Comparison of ENCODE assay signal across 23 mouse cellular contexts in genomic region chr1:193629887-193630286, GRCm38 (mm10).
DNase-seq lines count a peak whose midpoint lies in the region; ATAC-seq lines count a peak whose summit lies in the region.
"Had no signal": no experiment of that assay in that cellular context is flagged by ENCODE, and none has a peak within 500 bp of the region (broad histone marks: within the 10 kb centered on the region; RNA-seq: fewer than 3 reads in every experiment).

No protein-coding gene starts in this region.

- WGBS in heart, embryonic 14.5 days = 31% methylated on average over 2 of the region's 2 CpGs

- no peaks in the 10 kb centered on the region; the same call in 1 of the 2 replicates for H3K4me1 ChIP-seq in brown adipose tissue, adult 24 weeks (ENCODE audit: control insufficient read depth, insufficient read depth, insufficient read length, low read length)
- H3K4me1 ChIP-seq in heart, embryonic 14.5 days (ENCODE audit: control insufficient read depth in 2 of 2, insufficient read depth in 2 of 2, low read length in 2 of 2) = peaks cover 12 to 36% of the 10 kb centered on the region in 2 experiments
- H3K4me1 ChIP-seq: embryonic facial prominence, embryonic 13.5 days had no signal

- no peak overlapping the region for H3K9ac ChIP-seq in heart, embryonic 14.5 days (ENCODE audit: low read length)
- H3K9ac ChIP-seq: embryonic facial prominence, embryonic 13.5 days; forebrain, embryonic 13.5 days; hindbrain, embryonic 13.5 days; liver, embryonic 14.5 days; midbrain, embryonic 12.5 days; neural tube, embryonic 15.5 days had no signal

- no peak overlapping the region for H3K4me3 ChIP-seq in brown adipose tissue, adult 24 weeks (ENCODE audit: insufficient read depth, low read depth, low read length)
- H3K4me3 ChIP-seq in heart, embryonic 14.5 days (ENCODE audit: control insufficient read depth in 1 of 2, insufficient read depth in 1 of 2, low read depth in 1 of 2, low read length in 2 of 2) = no peak overlapping the region
- H3K4me3 ChIP-seq: embryonic facial prominence, embryonic 13.5 days; forebrain, embryonic 13.5 days; hindbrain, embryonic 13.5 days; left cerebral cortex, adult 2 months; midbrain, embryonic 12.5 days; neural tube, embryonic 15.5 days had no signal

- H3K27ac ChIP-seq in brown adipose tissue, adult 24 weeks (replicated peaks; ENCODE audit: low read depth, low read length) = 0 out of 2 replicates have a peak overlapping the region, but pooled peaks have one; percentile 31
- peak overlapping the region; percentile 12 to 57; a peak in 3 of 4 replicates for H3K27ac ChIP-seq in heart, embryonic 14.5 days (replicated peaks in 1 of 2; ENCODE audit: control insufficient read depth in 1 of 2, insufficient read depth in 1 of 2, low read depth in 2 of 2, low read length in 2 of 2)
- H3K27ac ChIP-seq: embryonic facial prominence, embryonic 13.5 days; forebrain, embryonic 13.5 days; hindbrain, embryonic 13.5 days; left cerebral cortex, adult 2 months; liver, embryonic 14.5 days; midbrain, embryonic 12.5 days; neural tube, embryonic 15.5 days had no signal

- peak overlapping the region; percentile 22 for H3K4me2 ChIP-seq in heart, embryonic 14.5 days (ENCODE audit: low read length)
- H3K4me2 ChIP-seq: embryonic facial prominence, embryonic 13.5 days; forebrain, embryonic 13.5 days; hindbrain, embryonic 13.5 days; midbrain, embryonic 12.5 days; neural tube, embryonic 15.5 days had no signal

- no peak for ATAC-seq in heart, embryonic 14.5 days (ENCODE audit: insufficient number of reproducible peaks, insufficient read depth, low FRiP score, low read depth)
- ATAC-seq in megakaryocyte-erythroid progenitor cell, adult 5-6 weeks (replicated peaks; ENCODE audit: low FRiP score, low TSS enrichment, poor library complexity, severe bottlenecking) = peak; percentile 58
- ATAC-seq: forebrain, embryonic 13.5 days had no signal

- peak; percentile 61 to 66 for DNase-seq in heart, adult 18-20 months
- no peak for DNase-seq in heart, postnatal 25 days (ENCODE audit: low spot score)
- no peak for DNase-seq in adrenal gland, postnatal 4 days (ENCODE audit: low spot score in 2 of 2)
- DNase-seq in retina, postnatal 1 day = no peak
- DNase-seq: adrenal gland, adult 8-10 months; cerebellum, adult 2 months; cerebellum, postnatal 25 days; embryo, embryonic 11 days; gastrocnemius, postnatal 10 days; kidney, adult 11 months; kidney, postnatal 4 days; layer of hippocampus, adult 9-11 months; thymus, postnatal 14 days had no signal

- intact Hi-C loops in heart, postnatal 25 days (cut with DNase I) = loop anchor here (5.0 kb wide), 1 partner anchor 42 kb away; no protein-coding TSS in a partner anchor

- no peaks in the 10 kb centered on the region for H3K27me3 ChIP-seq in heart, embryonic 14.5 days (ENCODE audit: control insufficient read depth, insufficient read depth, low read length)
- H3K27me3 ChIP-seq: embryonic facial prominence, embryonic 13.5 days; forebrain, embryonic 13.5 days; hindbrain, embryonic 13.5 days; midbrain, embryonic 12.5 days; neural tube, embryonic 15.5 days had no signal

- no peaks in the 10 kb centered on the region for H3K36me3 ChIP-seq in heart, embryonic 14.5 days (ENCODE audit: control insufficient read depth, insufficient read depth, low read length)
- H3K36me3 ChIP-seq: embryonic facial prominence, embryonic 13.5 days; hindbrain, embryonic 13.5 days; midbrain, embryonic 12.5 days; neural tube, embryonic 15.5 days had no signal

- no peaks in the 10 kb centered on the region for H3K9me3 ChIP-seq in heart, embryonic 14.5 days (ENCODE audit: control insufficient read depth, low read length)
- H3K9me3 ChIP-seq: embryonic facial prominence, embryonic 13.5 days; forebrain, embryonic 13.5 days; hindbrain, embryonic 13.5 days; midbrain, embryonic 12.5 days; neural tube, embryonic 15.5 days had no signal

Comparison
In these comparisons a context has a peak if more than half of its experiments do, and no peak if none do; other contexts are left out.
1. DNase-seq: peak in heart, adult 18-20 months (2 of 2); none in heart, postnatal 25 days (single experiment), adrenal gland, postnatal 4 days (0 of 2) and retina, postnatal 1 day (single experiment).